Mouse (Mus musculus): ENCODE measurements around the gene Arhgap44.

The Arhgap44 gene

DNA sequence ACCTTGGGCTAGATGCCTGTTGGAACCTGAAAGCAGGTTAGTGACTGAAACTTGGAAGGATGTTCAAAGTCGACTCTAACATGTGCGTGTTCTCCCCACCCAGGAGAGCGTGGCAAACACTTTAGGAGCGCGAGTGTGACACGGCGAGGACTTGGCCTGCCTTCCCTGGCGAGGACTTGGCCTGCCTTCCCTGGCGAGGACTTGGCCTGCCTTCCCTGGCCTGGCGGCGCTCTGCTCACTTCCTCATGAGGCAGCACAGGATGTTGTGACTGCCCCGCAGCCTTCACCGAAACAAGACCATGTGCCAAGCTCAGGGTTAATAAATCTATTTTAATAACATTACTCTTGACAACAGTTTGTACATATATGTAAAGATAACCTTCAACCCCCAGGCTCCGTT, 161.0 kb downstream of the Arhgap44 start:
- no peak for DNase-seq (ENCODE audit: low spot score)

DNA sequence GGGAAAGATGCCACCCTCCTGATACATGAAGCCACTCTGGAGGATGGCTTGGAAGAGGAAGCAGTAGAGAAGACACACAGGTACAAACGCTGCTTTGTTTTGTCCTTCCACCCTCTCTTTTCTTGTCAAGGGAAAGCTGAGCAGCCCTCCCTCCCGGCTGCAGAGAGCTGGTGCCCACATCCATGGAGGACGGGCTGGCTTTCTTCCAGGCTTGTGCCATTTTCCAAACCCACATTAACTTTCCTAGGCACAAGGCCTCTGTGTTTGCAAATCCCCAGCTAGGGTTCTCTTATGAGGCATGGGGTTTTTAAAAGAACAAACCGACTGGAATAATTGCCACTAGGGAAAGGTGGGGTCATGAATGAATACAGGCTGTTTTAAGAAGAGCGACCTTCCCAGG, 163.1 kb downstream of the Arhgap44 start:
- no peak for DNase-seq (ENCODE audit: low spot score)

DNA sequence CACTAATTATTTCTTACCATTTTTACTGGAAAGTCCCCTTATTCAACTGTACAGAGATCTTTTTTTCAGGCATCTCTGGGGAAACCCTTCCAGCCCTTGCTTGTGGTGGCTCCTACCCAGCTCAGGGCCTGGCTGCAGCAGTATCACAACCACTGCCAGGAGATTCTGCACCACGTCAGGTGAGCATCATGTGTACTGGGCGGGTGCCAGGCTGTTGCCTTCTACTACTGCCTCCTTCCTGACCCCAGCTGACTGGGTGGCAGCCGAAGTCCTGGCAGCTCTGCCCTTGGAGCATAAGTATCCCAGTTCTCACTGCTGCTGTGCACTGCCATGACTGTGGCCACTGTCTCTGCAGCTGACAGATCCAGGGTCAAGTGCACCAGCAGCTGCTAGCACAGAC, 164.3 kb downstream of the Arhgap44 start:
- no peak for DNase-seq (ENCODE audit: low spot score)

DNA sequence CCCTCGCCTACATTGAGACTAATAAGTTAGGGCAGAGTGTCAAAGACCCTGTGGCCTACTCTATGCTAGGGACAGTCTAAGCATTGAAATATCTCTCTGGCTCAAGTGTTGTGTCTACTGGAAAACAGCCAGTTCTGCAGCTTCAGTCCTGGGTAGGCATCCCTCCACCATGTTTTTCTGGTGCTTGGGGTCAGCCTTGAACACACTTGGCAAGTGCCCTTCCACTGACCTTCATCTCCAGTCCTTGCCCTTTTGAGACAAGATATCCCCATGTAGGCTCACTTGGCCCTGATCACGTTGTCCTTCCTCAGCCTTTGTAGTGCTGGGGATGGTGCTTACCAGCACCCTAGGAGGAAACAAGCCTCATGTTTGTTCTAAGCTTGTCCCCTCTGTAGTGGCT, 174.2 kb downstream of the Arhgap44 start:
- no peak for DNase-seq (ENCODE audit: low spot score)

DNA sequence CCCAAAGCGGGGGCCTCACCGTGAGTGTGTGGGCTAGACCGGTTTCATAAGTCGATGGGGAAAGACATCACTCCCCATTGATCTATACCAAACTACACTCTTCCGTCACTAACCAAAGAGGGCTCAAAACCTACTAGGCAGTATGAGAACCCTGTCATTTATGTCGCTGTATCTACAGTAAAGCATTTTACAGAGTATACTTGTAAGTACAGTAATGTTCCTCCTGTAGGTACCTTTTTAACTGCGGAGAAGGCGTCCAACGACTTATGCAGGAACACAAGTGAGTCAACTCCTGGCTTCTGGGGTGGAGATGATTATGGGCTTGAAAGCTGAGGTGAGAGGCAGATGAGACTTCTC, 183.3 kb downstream of the Arhgap44 start:
- no peak for DNase-seq (ENCODE audit: low spot score)

DNA sequence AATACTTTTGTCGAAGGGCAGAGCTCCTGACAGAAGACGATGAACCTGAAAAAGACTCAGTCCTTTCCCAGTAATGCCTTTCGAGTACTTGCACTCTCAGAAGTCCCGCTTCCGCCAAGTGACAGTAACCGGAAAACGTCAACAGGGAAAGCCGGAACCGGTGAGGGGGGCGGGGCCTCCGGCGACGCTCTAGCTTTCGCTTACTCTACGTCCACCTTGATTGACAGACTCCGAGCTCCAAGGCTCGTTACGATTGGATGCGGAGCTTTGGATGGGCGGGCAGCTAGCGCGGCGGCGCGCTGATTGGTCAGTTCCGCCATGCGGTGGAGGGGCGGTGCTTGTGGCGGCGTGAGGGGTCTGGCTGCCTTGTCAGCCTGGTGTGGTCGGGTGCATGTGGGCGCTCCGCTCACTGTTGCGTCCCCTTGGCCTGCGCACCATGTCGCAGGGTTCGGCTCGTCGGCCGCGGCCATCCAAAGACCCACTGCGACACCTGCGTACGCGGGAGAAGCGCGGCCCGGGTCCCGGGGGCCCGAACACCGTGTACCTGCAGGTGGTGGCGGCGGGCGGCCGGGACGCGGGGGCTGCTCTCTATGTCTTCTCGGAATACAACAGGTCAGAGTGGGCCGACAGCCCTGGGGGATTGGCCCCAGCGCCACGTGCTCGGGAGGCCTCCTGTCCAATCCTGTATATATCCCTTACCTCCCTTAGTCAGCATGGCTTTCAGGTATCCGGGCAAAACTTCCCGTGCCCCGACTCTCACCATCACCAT, 183.9 kb downstream of the Arhgap44 start, which contains the start of gene Elac2:
Gene Elac2, plus strand, starts transcription at position 319 of the 769 bp plus-strand sequence.
- DNase-seq (ENCODE audit: low spot score), result peak; percentile 82

DNA sequence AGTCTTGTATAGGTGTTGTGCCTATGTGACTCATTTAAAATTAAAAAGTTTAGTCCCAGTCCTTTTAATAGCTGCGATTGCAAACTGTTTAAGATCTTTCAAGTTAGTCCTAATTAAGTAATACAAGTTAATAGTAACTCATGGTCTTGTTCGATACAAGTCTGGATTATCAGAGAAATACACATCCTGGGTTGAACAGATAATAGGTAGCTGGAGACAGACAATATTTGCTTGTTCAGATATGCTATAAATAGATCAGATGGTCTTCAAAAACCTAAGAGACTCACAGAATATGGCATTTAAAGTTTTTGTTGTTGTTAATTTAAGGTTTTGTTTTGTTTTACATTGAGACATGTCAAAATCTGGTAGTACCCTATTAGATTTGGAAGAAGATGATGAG, 190.3 kb downstream of the Arhgap44 start:
- DNase-seq (ENCODE audit: low spot score), result no peak

DNA sequence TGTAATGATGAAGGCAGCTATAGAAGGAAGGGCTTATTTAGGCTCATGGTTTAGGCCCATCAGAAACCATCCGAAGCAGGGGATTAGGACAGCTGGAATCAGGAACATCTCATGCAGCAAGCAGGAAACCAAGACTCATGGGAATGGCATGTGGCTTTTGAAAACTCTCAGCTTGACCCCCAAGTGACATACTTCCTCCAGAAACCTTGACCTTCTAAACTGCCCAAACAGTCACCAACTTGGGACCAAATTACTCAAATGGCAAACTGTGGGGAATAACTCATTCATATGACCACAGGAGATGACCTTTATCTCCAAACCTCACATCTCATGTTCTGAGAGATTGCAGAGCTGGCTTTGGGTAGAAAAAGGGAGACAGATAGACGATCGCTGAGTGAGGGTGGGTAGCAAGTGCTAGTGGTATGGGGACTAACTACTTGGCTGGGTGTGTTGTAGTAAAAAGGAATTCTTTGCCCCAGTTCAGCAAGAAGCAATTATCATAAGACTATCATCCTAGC, 191.2 kb downstream of the Arhgap44 start:
- DNase-seq (ENCODE audit: low spot score), result no peak

DNA sequence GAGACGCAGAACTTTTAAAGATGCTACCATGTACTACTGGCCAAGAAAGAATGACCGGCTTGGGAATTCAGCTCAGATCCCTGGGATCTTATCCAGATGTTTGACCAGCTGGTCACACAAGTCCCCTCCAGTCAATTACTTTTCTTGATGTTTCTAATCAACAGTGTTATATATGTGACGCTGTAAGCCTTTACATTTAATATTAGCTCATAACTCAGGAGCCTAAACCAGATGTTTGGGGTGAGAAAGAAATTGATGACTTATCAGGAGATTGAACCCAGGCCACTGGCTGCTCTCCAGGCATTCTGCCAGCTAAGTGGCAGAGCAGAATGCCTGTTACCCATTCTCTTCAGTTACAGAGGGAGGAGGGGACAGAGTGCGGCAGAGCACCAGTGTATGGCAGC, 193.8 kb downstream of the Arhgap44 start:
- DNase-seq (ENCODE audit: low spot score), result no peak

DNA sequence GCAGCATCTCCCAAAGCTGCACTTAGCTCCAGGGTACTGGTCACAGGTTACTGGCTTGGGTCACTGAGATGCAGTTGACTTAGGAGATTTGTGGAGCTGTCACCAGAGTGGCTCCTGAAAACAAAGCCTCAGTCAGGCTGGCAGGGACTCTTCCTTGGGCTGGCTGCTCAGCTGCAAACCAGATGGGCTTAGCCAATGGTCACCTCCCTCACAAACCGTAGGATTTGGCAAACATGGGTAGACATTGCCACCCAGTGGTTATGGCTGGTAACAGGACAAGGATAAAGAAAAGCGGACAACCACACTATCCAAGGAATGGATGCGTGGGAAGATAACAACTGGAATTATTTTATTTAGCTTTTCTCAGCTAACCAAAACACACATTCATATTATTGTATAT, 194.3 kb downstream of the Arhgap44 start:
- no peak for DNase-seq (ENCODE audit: low spot score)

DNA sequence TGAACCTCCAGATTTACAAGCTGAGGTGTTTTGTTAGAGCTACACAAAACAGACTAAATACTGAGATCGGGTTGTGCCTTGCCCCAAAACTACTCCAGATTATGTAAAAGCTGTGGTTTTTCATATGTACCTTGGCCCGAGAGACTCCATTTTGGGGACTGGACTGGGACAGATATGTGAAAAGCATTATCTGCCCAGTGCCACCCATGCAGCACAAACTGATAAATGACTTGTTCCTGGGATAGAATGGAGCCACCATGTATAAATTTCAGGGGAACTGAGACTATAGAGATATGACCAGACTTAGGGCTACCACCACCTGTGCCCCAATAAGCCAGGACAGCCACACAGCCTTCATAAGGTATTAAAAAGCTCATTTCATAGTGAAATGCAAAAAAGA, 200.1 kb downstream of the Arhgap44 start:
- no peak for DNase-seq (ENCODE audit: low spot score)

DNA sequence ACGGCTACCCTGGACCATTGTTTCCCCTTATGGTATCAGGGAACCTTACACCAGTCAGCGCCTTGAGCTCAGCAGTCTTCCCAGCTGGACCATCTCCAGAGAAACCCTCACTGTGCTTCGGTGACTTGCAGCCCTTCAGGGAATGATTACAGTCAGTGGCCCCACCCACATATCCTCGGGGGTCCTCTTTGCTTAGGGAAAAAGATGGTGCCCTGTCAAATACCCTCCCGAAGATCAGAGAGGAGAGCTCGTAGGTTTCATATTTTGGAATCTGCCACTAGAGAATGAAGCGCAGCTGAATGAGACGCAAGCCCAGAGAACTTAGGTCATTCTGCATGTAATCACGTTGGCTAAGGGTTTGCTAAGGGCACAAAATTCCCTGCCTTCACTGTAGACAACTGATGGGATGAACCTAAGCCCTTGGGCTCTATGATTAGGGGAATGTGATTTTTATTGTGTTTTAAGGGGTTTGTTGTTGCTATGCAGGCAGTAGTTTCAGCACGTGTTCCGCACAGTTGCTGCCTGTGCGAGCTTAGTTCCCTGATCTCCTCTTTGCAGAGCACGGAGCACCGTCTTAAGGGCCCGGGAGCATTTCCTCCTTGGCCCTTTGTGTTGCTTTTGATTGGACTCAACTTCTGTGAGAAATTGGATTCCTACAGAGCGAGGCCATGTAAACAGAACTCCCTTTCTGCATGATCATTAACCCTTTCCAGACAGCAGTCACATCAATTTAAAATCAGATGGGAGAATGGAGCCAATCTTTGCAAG, 205.6 kb downstream of the Arhgap44 start:
- no peak for DNase-seq (ENCODE audit: low spot score)

Measured in urinary bladder, postnatal 10 days (tissue).